Mouse (Mus musculus): Measurements from ENCODE around the gene D430019H16Rik.

DNA sequence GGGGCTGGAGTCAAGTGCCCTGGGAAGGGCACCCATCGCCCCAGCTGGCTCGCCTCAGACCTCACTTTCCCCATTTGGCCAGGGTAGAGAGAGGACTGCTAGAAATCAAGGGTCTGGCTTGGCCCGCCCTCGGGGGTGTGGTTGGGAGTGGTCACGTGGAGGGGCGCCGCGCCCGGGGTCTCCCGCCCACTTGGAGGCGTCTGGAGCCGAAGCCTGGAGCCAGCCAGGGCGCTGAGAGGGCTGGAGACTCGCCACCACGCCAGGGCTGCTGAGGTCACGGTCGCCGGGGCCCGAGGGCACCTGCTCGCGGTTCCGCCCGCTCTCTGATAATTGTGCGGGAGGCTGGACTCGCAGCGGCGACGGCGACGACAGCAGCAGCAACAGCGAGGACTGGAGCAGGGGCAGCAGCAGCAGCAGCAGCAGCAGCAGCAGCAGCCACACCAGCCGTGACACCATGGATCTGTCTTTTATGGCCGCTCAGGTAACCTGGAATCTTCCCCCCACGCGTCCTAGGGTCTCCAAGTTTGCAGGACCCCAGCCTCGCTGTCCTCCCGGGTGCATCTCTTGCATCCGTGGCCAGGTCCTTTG is at the start of gene D430019H16Rik:
- TF ChIP-seq TAL1 (IDR thresholded peaks at IDR 0.05; ENCODE audit: low read length) (no peak), GATA1 (IDR thresholded peaks at IDR 0.05; ENCODE audit: low read length) (no peak)

Data from erythroblast, embryonic 14.5 days (primary cell).